Mouse (Mus musculus): ENCODE measurements around the gene Gpatch11.

Gpatch11 gene

DNA sequence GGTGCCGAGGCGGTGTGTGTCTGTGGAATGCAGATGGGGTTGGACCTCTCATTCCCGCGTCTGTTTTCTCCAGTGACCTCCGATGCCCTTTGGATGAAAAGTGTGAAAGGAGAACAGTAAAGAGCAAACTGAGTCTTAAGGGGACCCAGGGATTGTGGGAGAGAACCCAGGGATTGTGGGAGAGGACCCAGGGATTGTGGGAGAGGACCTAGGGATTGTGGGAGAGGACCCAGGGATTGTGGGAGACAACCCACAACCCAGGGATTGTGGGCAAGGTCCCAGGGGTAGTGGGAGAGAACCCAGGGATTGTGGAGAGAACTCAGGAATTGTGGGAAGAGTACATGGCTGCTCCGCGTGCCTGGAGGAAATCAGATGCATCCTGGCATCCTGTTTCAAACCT is 59.6 kb downstream of the Gpatch11 start:
- DNase-seq (ENCODE audit: low spot score): no peak

DNA sequence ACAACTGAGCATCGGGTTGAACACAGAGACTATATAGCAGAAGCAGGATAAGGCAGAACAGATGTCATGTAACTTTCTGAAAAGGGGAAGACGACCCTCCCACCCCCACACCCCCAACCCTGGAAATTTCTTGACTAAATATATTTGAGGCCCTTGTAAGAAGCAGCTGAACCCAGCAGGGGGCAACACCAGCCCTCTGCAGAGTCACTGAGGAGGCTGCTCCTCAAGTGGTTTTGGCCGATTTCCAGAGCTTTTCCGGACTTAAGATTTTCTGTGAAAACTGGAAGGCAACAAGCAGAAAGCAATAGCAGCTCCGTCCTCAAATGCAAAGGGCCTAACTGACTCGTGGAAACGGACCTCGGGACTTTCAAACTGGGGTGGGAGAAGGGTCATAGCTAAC is 60.0 kb downstream of the Gpatch11 start:
- peak; percentile 31 for DNase-seq (ENCODE audit: low spot score)
